In the genomic region with DNA sequence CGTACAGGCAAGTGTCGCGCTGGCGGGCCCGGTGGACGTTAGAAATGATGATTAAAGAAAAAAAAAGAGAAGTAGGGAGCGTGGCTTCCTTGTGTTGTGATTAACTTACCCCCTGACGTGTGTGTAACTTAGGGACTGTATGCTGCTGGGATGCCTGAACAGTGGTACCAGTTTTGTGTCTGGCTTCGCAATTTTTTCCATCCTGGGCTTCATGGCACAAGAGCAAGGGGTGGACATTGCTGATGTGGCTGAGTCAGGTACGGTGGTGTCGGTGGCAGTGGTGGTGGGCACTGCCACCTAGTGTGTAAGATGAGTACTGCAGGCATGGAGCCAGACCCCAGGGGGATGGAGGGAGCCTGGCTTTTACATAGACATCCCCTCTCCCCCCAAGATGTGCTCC, we compare ENCODE assay signal across 9 mouse cellular contexts. TPM values are rescaled to one million over a fixed set of nuclear protein-coding genes. Genes with fewer than 3 reads are reported as not detected.
A peak's percentile ranks its signal among the peaks of the same experiment; 100 is the strongest.
DNase-seq lines count a peak whose midpoint lies in the region; ATAC-seq and TF ChIP-seq lines count a peak whose summit lies in the region.
"Had no signal": no experiment of that assay in that cellular context is flagged by ENCODE, and none has a peak within 500 bp of the region (broad histone marks: within the 10 kb centered on the region; RNA-seq: fewer than 3 reads in every experiment).

No protein-coding gene starts in this region.

- 14% methylated on average over 11 of the region's 11 CpGs for WGBS in bone marrow, adult 2 months
- WGBS in hindbrain, embryonic 12.5 days: 72% methylated on average over 11 of the region's 11 CpGs
- 72% methylated on average over 11 of the region's 11 CpGs for WGBS in limb, embryonic 12.5 days
- WGBS in midbrain, embryonic 16.5 days: 61% methylated on average over 11 of the region's 11 CpGs
- 67% methylated on average over 11 of the region's 11 CpGs for WGBS in stomach, embryonic 14.5 days

- H3K4me3 ChIP-seq in bone marrow, adult 2 months (replicated peaks; ENCODE audit: control insufficient read depth, low read depth, low read length): no peak overlapping the region
- H3K4me3 ChIP-seq in embryonic fibroblast, embryonic 13.5 days (ENCODE audit: insufficient read depth, low read length): no peak overlapping the region
- no peak overlapping the region for H3K4me3 ChIP-seq in hindbrain, embryonic 12.5 days
- no peak overlapping the region for H3K4me3 ChIP-seq in limb, embryonic 12.5 days (replicated peaks)
- H3K4me3 ChIP-seq in midbrain, embryonic 16.5 days (ENCODE audit: low read depth, low read length): no peak overlapping the region
- no peak overlapping the region for H3K4me3 ChIP-seq in stomach, embryonic 14.5 days (ENCODE audit: low read depth, low read length)
- H3K4me3 ChIP-seq: embryonic facial prominence, embryonic 15.5 days had no signal

- no peaks in the 10 kb centered on the region for H3K4me1 ChIP-seq in bone marrow, adult 2 months (ENCODE audit: control insufficient read depth, insufficient read depth, low read length)
- peaks cover 4% of the 10 kb centered on the region for H3K4me1 ChIP-seq in embryonic fibroblast, embryonic 13.5 days (ENCODE audit: control insufficient read depth, insufficient read depth, low read length)
- H3K4me1 ChIP-seq in hindbrain, embryonic 12.5 days: peaks cover 4% of the 10 kb centered on the region; the same call in 1 of the 2 replicates
- H3K4me1 ChIP-seq in limb, embryonic 12.5 days (replicated peaks): peaks cover 6% of the 10 kb centered on the region; the same call in 1 of the 2 replicates
- no peaks in the 10 kb centered on the region for H3K4me1 ChIP-seq in midbrain, embryonic 16.5 days (ENCODE audit: control insufficient read depth, insufficient read depth, low read length)
- peaks cover 2% of the 10 kb centered on the region; the same call in 1 of the 2 replicates for H3K4me1 ChIP-seq in stomach, embryonic 14.5 days (ENCODE audit: control insufficient read depth, insufficient read depth, low read length)

- ATAC-seq in hindbrain, embryonic 12.5 days (ENCODE audit: low FRiP score): peak; percentile 73
- peak; percentile 64; the same call in 1 of the 2 replicates for ATAC-seq in limb, embryonic 12.5 days (ENCODE audit: insufficient number of reproducible peaks, insufficient read depth, low FRiP score, low TSS enrichment, low read depth)
- peak; percentile 82 for ATAC-seq in midbrain, embryonic 16.5 days
- ATAC-seq in stomach, embryonic 14.5 days (ENCODE audit: insufficient number of reproducible peaks, insufficient read depth, low FRiP score, low read depth): peak; percentile 39; the same call in 1 of the 2 replicates

- H3K36me3 ChIP-seq in hindbrain, embryonic 12.5 days: peaks cover 71% of the 10 kb centered on the region
- peaks cover 85% of the 10 kb centered on the region for H3K36me3 ChIP-seq in limb, embryonic 12.5 days
- peaks cover 27% of the 10 kb centered on the region for H3K36me3 ChIP-seq in midbrain, embryonic 16.5 days (ENCODE audit: control insufficient read depth, insufficient read depth, low read length)
- H3K36me3 ChIP-seq in stomach, embryonic 14.5 days (ENCODE audit: control insufficient read depth, insufficient read depth, low read length): peaks cover 20% of the 10 kb centered on the region

- no peaks in the 10 kb centered on the region for H3K27me3 ChIP-seq in hindbrain, embryonic 12.5 days
- H3K27me3 ChIP-seq in limb, embryonic 12.5 days: no peaks in the 10 kb centered on the region
- no peaks in the 10 kb centered on the region for H3K27me3 ChIP-seq in midbrain, embryonic 16.5 days (ENCODE audit: control insufficient read depth, insufficient read depth, low read depth, low read length)
- no peaks in the 10 kb centered on the region for H3K27me3 ChIP-seq in stomach, embryonic 14.5 days (ENCODE audit: control insufficient read depth, insufficient read depth, low read length)
- H3K27me3 ChIP-seq: embryonic facial prominence, embryonic 15.5 days had no signal

- no peak overlapping the region for H3K4me2 ChIP-seq in hindbrain, embryonic 12.5 days (replicated peaks)
- H3K4me2 ChIP-seq in limb, embryonic 12.5 days: no peak overlapping the region
- H3K4me2 ChIP-seq in midbrain, embryonic 16.5 days (ENCODE audit: low read length): no peak overlapping the region
- H3K4me2 ChIP-seq in stomach, embryonic 14.5 days (replicated peaks; ENCODE audit: low read depth, low read length): no peak overlapping the region
- H3K4me2 ChIP-seq: embryonic facial prominence, embryonic 15.5 days had no signal

- no peak overlapping the region for H3K9ac ChIP-seq in hindbrain, embryonic 12.5 days
- no peak overlapping the region for H3K9ac ChIP-seq in limb, embryonic 12.5 days (replicated peaks)
- no peak overlapping the region for H3K9ac ChIP-seq in midbrain, embryonic 16.5 days (ENCODE audit: low read depth, low read length)
- H3K9ac ChIP-seq in stomach, embryonic 14.5 days (replicated peaks; ENCODE audit: low read depth, low read length): no peak overlapping the region
- H3K9ac ChIP-seq: embryonic facial prominence, embryonic 15.5 days had no signal

- H3K27ac ChIP-seq in bone marrow, adult 2 months (ENCODE audit: control insufficient read depth, insufficient read depth, low read depth, low read length, poor library complexity): no peak overlapping the region
- no peak overlapping the region for H3K27ac ChIP-seq in embryonic fibroblast, embryonic 13.5 days (ENCODE audit: insufficient read depth, low read length)
- no peak overlapping the region for H3K27ac ChIP-seq in hindbrain, embryonic 12.5 days
- no peak overlapping the region for H3K27ac ChIP-seq in limb, embryonic 12.5 days
- H3K27ac ChIP-seq in midbrain, embryonic 16.5 days (ENCODE audit: low read length): no peak overlapping the region
- no peak overlapping the region for H3K27ac ChIP-seq in stomach, embryonic 14.5 days (ENCODE audit: low read length)
- H3K27ac ChIP-seq: embryonic facial prominence, embryonic 15.5 days had no signal

- peak; percentile 40 to 53 for DNase-seq in layer of hippocampus, adult 18-20 months (ENCODE audit: low spot score in 2 of 2)
- DNase-seq in layer of hippocampus, adult 9-11 months: no peak

- no peak for TF ChIP-seq POLR2A in bone marrow, adult 2 months (IDR thresholded peaks at IDR 0.05; ENCODE audit: borderline replicate concordance, control insufficient read depth, low read depth, low read length)
- TF ChIP-seq POLR2A in embryonic fibroblast, embryonic 13.5 days (IDR thresholded peaks at IDR 0.05; ENCODE audit: low read depth, low read length): no peak

- H3K9me3 ChIP-seq in hindbrain, embryonic 12.5 days (replicated peaks): no peaks in the 10 kb centered on the region
- no peaks in the 10 kb centered on the region for H3K9me3 ChIP-seq in limb, embryonic 12.5 days
- no peaks in the 10 kb centered on the region for H3K9me3 ChIP-seq in midbrain, embryonic 16.5 days (replicated peaks; ENCODE audit: control insufficient read depth, low read length, poor library complexity, severe bottlenecking)
- no peaks in the 10 kb centered on the region for H3K9me3 ChIP-seq in stomach, embryonic 14.5 days (ENCODE audit: control insufficient read depth, low read depth, low read length)
- H3K9me3 ChIP-seq: embryonic facial prominence, embryonic 15.5 days had no signal

- peak; percentile 96 for TF ChIP-seq CTCF in bone marrow, adult 2 months (IDR thresholded peaks at IDR 0.05; ENCODE audit: control insufficient read depth, insufficient read depth, low read length)
- TF ChIP-seq CTCF in embryonic fibroblast, embryonic 13.5 days (IDR thresholded peaks at IDR 0.05; ENCODE audit: borderline replicate concordance, insufficient read depth, low read length): peak; percentile 94

RNA-seq across cellular contexts. Expression of gene Slc6a6, which starts 57.2 kb away (rescaled TPM):
- total RNA-seq in layer of hippocampus, adult 18-20 months (2021): 100 to 1,000 TPM; 115 to 116 TPM
- polyA plus RNA-seq in bone marrow, adult 2 months (2011; ENCODE audit: insufficient read depth, insufficient read length, low replicate concordance, missing spikeins): 18.5 and 36.3 TPM in 2 replicates
- 79.8 and 108 TPM in 2 replicates for polyA plus RNA-seq in embryonic fibroblast, embryonic 13.5 days (2011; ENCODE audit: insufficient read length, low read depth, missing spikeins)
- polyA plus RNA-seq in hindbrain, embryonic 12.5 days (2016; fragmentation: Nextera tagmentation; extraction: Ambion mirVana): 70.2 and 78.0 TPM in 2 replicates
- 45.4 and 47.1 TPM in 2 replicates for polyA plus RNA-seq in limb, embryonic 12.5 days (2016; fragmentation: Nextera tagmentation; extraction: Ambion mirVana)
- 117 and 125 TPM in 2 replicates for polyA plus RNA-seq in midbrain, embryonic 16.5 days (2015; fragmentation: Nextera tagmentation; extraction: Ambion mirVana)
- 60.3 and 65.1 TPM in 2 replicates for polyA plus RNA-seq in stomach, embryonic 14.5 days (2014; fragmentation: Nextera tagmentation; extraction: Ambion mirVana)
